Mouse (Mus musculus) layer of hippocampus, adult 8-10 months (tissue): Measurements from ENCODE around the gene Dock9. TPM values are rescaled to one million over a fixed set of nuclear protein-coding genes. Genes with fewer than 3 reads are reported as not detected.

ENCODE experiments used
- DNase-seq, 2 experiments: peaks; one replicate each; pipeline ENCODE4 v3.0.0; 2022; ENCODE audit warnings: low spot score in 2 of 2
- total RNA-seq, 4 experiments: library from RNA; stranded (reverse); gene quantifications; 2 replicates each; pipeline ENCODE4 v1.2.4; 2022

The Dock9 gene
- total RNA-seq, 4 experiments from 2014 or later, result 179 to 210 (median 198) TPM

GRCm38 (mm10) chr14:121665693-121666273 lies 131.9 kb downstream of the Dock9 start:
- no peak for DNase-seq

GRCm38 (mm10) chr14:121663913-121664312 lies 133.7 kb downstream of the Dock9 start:
- DNase-seq, result no peak

GRCm38 (mm10) chr14:121660918-121661317 lies 136.7 kb downstream of the Dock9 start:
- DNase-seq, result no peak

GRCm38 (mm10) chr14:121660167-121660894 lies 137.3 kb downstream of the Dock9 start:
- no peak for DNase-seq

GRCm38 (mm10) chr14:121659061-121659824 lies 138.4 kb downstream of the Dock9 start:
- no peak for DNase-seq

- no peak for DNase-seq
Observed at GRCm38 (mm10) chr14:121658537-121658936, 139.1 kb downstream of the Dock9 start.

GRCm38 (mm10) chr14:121657633-121658032 lies 140.0 kb downstream of the Dock9 start:
- no peak for DNase-seq

GRCm38 (mm10) chr14:121656912-121657311 lies 140.7 kb downstream of the Dock9 start:
- DNase-seq, result no peak

GRCm38 (mm10) chr14:121654977-121655376 lies 142.7 kb downstream of the Dock9 start:
- DNase-seq, result no peak

- DNase-seq, result no peak
Observed at GRCm38 (mm10) chr14:121654416-121654967, 143.1 kb downstream of the Dock9 start.

GRCm38 (mm10) chr14:121653717-121654116 lies 143.9 kb downstream of the Dock9 start:
- no peak for DNase-seq

GRCm38 (mm10) chr14:121653241-121653640 lies 144.4 kb downstream of the Dock9 start:
- no peak for DNase-seq

- no peak for DNase-seq
Observed at GRCm38 (mm10) chr14:121648581-121649060, 149.0 kb downstream of the Dock9 start.

GRCm38 (mm10) chr14:121647693-121648092 lies 149.9 kb downstream of the Dock9 start:
- no peak for DNase-seq

- no peak for DNase-seq
Observed at GRCm38 (mm10) chr14:121646617-121647016, 151.0 kb downstream of the Dock9 start.

GRCm38 (mm10) chr14:121644302-121644701 lies 153.3 kb downstream of the Dock9 start:
- no peak for DNase-seq

- no peak for DNase-seq
Observed at GRCm38 (mm10) chr14:121641271-121641670, 156.4 kb downstream of the Dock9 start.

GRCm38 (mm10) chr14:121636935-121637510 lies 160.6 kb downstream of the Dock9 start:
- DNase-seq, result no peak

GRCm38 (mm10) chr14:121634736-121635430 lies 162.8 kb downstream of the Dock9 start:
- peak in 1 of 2 experiments; percentile 44 for DNase-seq

GRCm38 (mm10) chr14:121634093-121634735 lies 163.4 kb downstream of the Dock9 start:
- DNase-seq, result no peak
